In genomic region chr5:31947185-31947584, GRCm38 (mm10) we compare ENCODE assay signal across 12 mouse cellular contexts.
DNase-seq lines count a peak whose midpoint lies in the region; ATAC-seq lines count a peak whose summit lies in the region.
"Had no signal": no experiment of that assay in that cellular context is flagged by ENCODE, and none has a peak within 500 bp of the region (broad histone marks: within the 10 kb centered on the region; RNA-seq: fewer than 3 reads in every experiment).

No protein-coding gene starts in this region.

- 72% methylated on average over 4 of the region's 4 CpGs for WGBS in neural tube, embryonic 13.5 days

- H3K4me3 ChIP-seq in neural tube, embryonic 13.5 days: no peak overlapping the region

- peak; percentile 38 to 39 for DNase-seq in heart, adult 9 months (ENCODE audit: low spot score in 2 of 2)
- DNase-seq in heart, postnatal 36 days: no peak
- DNase-seq in neural tube, embryonic 10.5 days (ENCODE audit: extremely low spot score, low spot score): no peak
- DNase-seq in heart, postnatal 14 days: peak; percentile 18 to 24
- no peak for DNase-seq in thymus, postnatal 10 days (ENCODE audit: low spot score in 2 of 2)
- DNase-seq in retina, postnatal 1 day: no peak
- DNase-seq in B cell, adult 2 months: no peak
- DNase-seq: right cerebral cortex, postnatal 14 days had no signal

- H3K27ac ChIP-seq in neural tube, embryonic 13.5 days (replicated peaks): 0 out of 2 replicates have a peak overlapping the region, but pooled peaks have one; percentile 13

- no peaks in the 10 kb centered on the region for H3K4me1 ChIP-seq in neural tube, embryonic 13.5 days (replicated peaks)

- H3K9me3 ChIP-seq in neural tube, embryonic 13.5 days: no peaks in the 10 kb centered on the region

- H3K27me3 ChIP-seq in neural tube, embryonic 13.5 days: no peaks in the 10 kb centered on the region
- H3K27me3 ChIP-seq: CH12.LX had no signal

- intact Hi-C loops in heart, postnatal 36 days (cut with DNase I): no loop called here
- intact Hi-C loops in heart, postnatal 14 days (cut with DNase I): no loop called here

- ATAC-seq in neural tube, embryonic 13.5 days (ENCODE audit: low read depth): no peak
- ATAC-seq: forebrain, embryonic 14.5 days had no signal

- H3K4me2 ChIP-seq in neural tube, embryonic 13.5 days: no peak overlapping the region
- H3K4me2 ChIP-seq: liver, embryonic 11.5 days had no signal

- no peak overlapping the region for H3K9ac ChIP-seq in neural tube, embryonic 13.5 days

- no peaks in the 10 kb centered on the region for H3K36me3 ChIP-seq in neural tube, embryonic 13.5 days

Comparison
In these comparisons a context has a peak if more than half of its experiments do, and no peak if none do; other contexts are left out.
1. DNase-seq: peak in heart, adult 9 months (2 of 2) and heart, postnatal 14 days (2 of 2); none in heart, postnatal 36 days (0 of 2), neural tube, embryonic 10.5 days (single experiment), thymus, postnatal 10 days (0 of 2), retina, postnatal 1 day (single experiment) and B cell, adult 2 months (0 of 2).